Mouse (Mus musculus) megakaryocyte, embryonic 14.5 days (primary cell): Measurements from ENCODE around the gene Mroh3. TPM values are rescaled to one million over a fixed set of nuclear protein-coding genes. Genes with fewer than 3 reads are reported as not detected.

Experiments used
- H3K27me3 ChIP-seq: replicated peaks from 2 replicates; pipeline ENCODE3; 2012; ENCODE audit warnings: inconsistent platforms
- H3K36me3 ChIP-seq: replicated peaks from 2 replicates; pipeline ENCODE3; 2012; ENCODE audit warnings: low read length, inconsistent platforms, mixed read lengths
- H3K4me1 ChIP-seq: 2 replicates; pipeline ENCODE4 v1.6.1; 2012; ENCODE audit warnings: inconsistent platforms
- H3K4me3 ChIP-seq: replicated peaks from 2 replicates; pipeline ENCODE3; 2012; ENCODE audit warnings: moderate library complexity, mild to moderate bottlenecking, inconsistent platforms
- H3K9me3 ChIP-seq: 2 replicates; pipeline ENCODE4 v1.6.1; 2012; ENCODE audit warnings: inconsistent platforms
- FLI1 ChIP-seq: IDR thresholded peaks from 2 replicates; pipeline ENCODE4 v1.6.1; 2012; ENCODE audit warnings: low read length, inconsistent platforms, mixed read lengths
- GATA1 ChIP-seq: IDR thresholded peaks from 3 replicates; pipeline ENCODE4 v1.6.1; 2012; ENCODE audit warnings: mixed read lengths, low read length, inconsistent platforms, borderline replicate concordance
- polyA plus RNA-seq: library from polyadenylated mRNA; stranded (reverse); fragments of >175 nt; gene quantifications from 2 replicates; pipeline ENCODE4 v1.2.3, GENCODE M21; 2012; ENCODE audit warnings: low replicate concordance; ENCODE audit not compliant: insufficient read depth

Mroh3 gene
- polyA plus RNA-seq, 1 experiment, result not detected

- H3K27me3 ChIP-seq, result no peaks in the 10 kb centered on the region
- peak overlapping the region; percentile 57 for H3K4me3 ChIP-seq
- H3K4me1 ChIP-seq, result peaks cover 94% of the 10 kb centered on the region
- no peaks in the 10 kb centered on the region for H3K9me3 ChIP-seq
- TF ChIP-seq GATA1 (no peak), FLI1 (no peak)
- peaks cover 41% of the 10 kb centered on the region for H3K36me3 ChIP-seq
Measured at GRCm38 (mm10) chr1:136141176-136141950, 71.3 kb downstream of the Mroh3 start.

GRCm38 (mm10) chr1:136139990-136140640, 72.5 kb downstream of the Mroh3 start:
- peaks cover 94% of the 10 kb centered on the region for H3K4me1 ChIP-seq
- no peak for TF ChIP-seq GATA1
- TF ChIP-seq FLI1, result no peak
- no peaks in the 10 kb centered on the region for H3K27me3 ChIP-seq
- H3K4me3 ChIP-seq, result peak overlapping the region; percentile 94
- no peaks in the 10 kb centered on the region for H3K9me3 ChIP-seq
- peaks cover 31% of the 10 kb centered on the region for H3K36me3 ChIP-seq

GRCm38 (mm10) chr1:136138191-136138830, 74.3 kb downstream of the Mroh3 start:
- peaks cover 13% of the 10 kb centered on the region for H3K36me3 ChIP-seq
- peaks cover 100% of the 10 kb centered on the region for H3K4me1 ChIP-seq
- no peak for TF ChIP-seq FLI1
- TF ChIP-seq GATA1, result no peak
- H3K4me3 ChIP-seq, result peak overlapping the region; percentile 70
- H3K9me3 ChIP-seq, result no peaks in the 10 kb centered on the region
- no peaks in the 10 kb centered on the region for H3K27me3 ChIP-seq

- Histone ChIP-seq H3K27me3 (no peaks in the 10 kb centered on the region), H3K4me1 (peaks cover 100% of the 10 kb centered on the region), H3K9me3 (no peaks in the 10 kb centered on the region), H3K36me3 (peaks cover 10% of the 10 kb centered on the region), H3K4me3 (peak overlapping the region; percentile 79)
- TF ChIP-seq FLI1 (no peak), GATA1 (no peak)
Measured at GRCm38 (mm10) chr1:136137575-136137974, 75.1 kb downstream of the Mroh3 start.

GRCm38 (mm10) chr1:136137071-136137531, 75.5 kb downstream of the Mroh3 start:
- peak overlapping the region; percentile 79 for H3K4me3 ChIP-seq
- TF ChIP-seq FLI1, result no peak
- no peak for TF ChIP-seq GATA1
- no peaks in the 10 kb centered on the region for H3K27me3 ChIP-seq
- no peaks in the 10 kb centered on the region for H3K9me3 ChIP-seq
- peaks cover 10% of the 10 kb centered on the region for H3K36me3 ChIP-seq
- peaks cover 100% of the 10 kb centered on the region for H3K4me1 ChIP-seq

GRCm38 (mm10) chr1:136136547-136136946, 76.1 kb downstream of the Mroh3 start:
- Histone ChIP-seq H3K4me1 (peaks cover 100% of the 10 kb centered on the region), H3K27me3 (no peaks in the 10 kb centered on the region), H3K4me3 (peak overlapping the region; percentile 79), H3K9me3 (no peaks in the 10 kb centered on the region), H3K36me3 (peaks cover 7% of the 10 kb centered on the region)
- no peak for TF ChIP-seq FLI1
- TF ChIP-seq GATA1, result no peak

- no peak for TF ChIP-seq FLI1
- no peak for TF ChIP-seq GATA1
- Histone ChIP-seq H3K36me3 (peaks cover 7% of the 10 kb centered on the region), H3K4me3 (peak overlapping the region; percentile 79), H3K4me1 (peaks cover 97% of the 10 kb centered on the region), H3K9me3 (no peaks in the 10 kb centered on the region), H3K27me3 (no peaks in the 10 kb centered on the region)
Measured at GRCm38 (mm10) chr1:136135777-136136444, 76.7 kb downstream of the Mroh3 start.

- peaks cover 97% of the 10 kb centered on the region for H3K4me1 ChIP-seq
- TF ChIP-seq GATA1 (no peak), FLI1 (no peak)
Measured at GRCm38 (mm10) chr1:136135046-136135445, 77.6 kb downstream of the Mroh3 start.

GRCm38 (mm10) chr1:136134547-136134946, 78.1 kb downstream of the Mroh3 start:
- Histone ChIP-seq H3K27me3 (no peaks in the 10 kb centered on the region), H3K9me3 (no peaks in the 10 kb centered on the region), H3K36me3 (peaks cover 7% of the 10 kb centered on the region), H3K4me1 (peaks cover 97% of the 10 kb centered on the region), H3K4me3 (peak overlapping the region; percentile 99)
- no peak for TF ChIP-seq FLI1
- TF ChIP-seq GATA1, result no peak

More at GRCm38 (mm10) chr1:136135046-136135445, 77.6 kb downstream of the Mroh3 start:
- peak overlapping the region; percentile 99 for H3K4me3 ChIP-seq
- H3K9me3 ChIP-seq, result no peaks in the 10 kb centered on the region
- peaks cover 7% of the 10 kb centered on the region for H3K36me3 ChIP-seq
- no peaks in the 10 kb centered on the region for H3K27me3 ChIP-seq
